Mouse (Mus musculus) kidney, adult 2 months (tissue): ENCODE results near the gene Hist1h4i. TPM values are rescaled to one million over a fixed set of nuclear protein-coding genes. Genes with fewer than 3 reads are reported as not detected.

Experiments
- DNase-seq: peaks from one replicate; pipeline ENCODE4 v3.0.0; 2021
- H3K27ac ChIP-seq: fragments of 200-500 bp; 2 replicates; pipeline ENCODE4 v1.5.1; 2012; ENCODE audit warnings: low read depth, low read length, control low read depth, inconsistent platforms; ENCODE audit not compliant: insufficient read depth
- H3K27me3 ChIP-seq: fragments of 200-500 bp; replicated peaks from 2 replicates; pipeline ENCODE4 v1.6.1; 2012; ENCODE audit warnings: mild to moderate bottlenecking, moderate library complexity, low read length, inconsistent platforms; ENCODE audit not compliant: control insufficient read depth, insufficient read depth
- H3K36me3 ChIP-seq: fragments of 200-500 bp; 2 replicates; pipeline ENCODE4 v1.6.1; 2012; ENCODE audit warnings: mild to moderate bottlenecking, moderate library complexity, low read length, inconsistent platforms; ENCODE audit not compliant: control insufficient read depth, insufficient read depth
- H3K4me1 ChIP-seq: fragments of 200-500 bp; 2 replicates; pipeline ENCODE4 v1.6.1; 2011; ENCODE audit warnings: low read length; ENCODE audit not compliant: control insufficient read depth, insufficient read depth
- H3K4me3 ChIP-seq: fragments of 200-500 bp; 2 replicates; pipeline ENCODE4 v1.5.1; 2011; ENCODE audit warnings: mild to moderate bottlenecking, low read depth, low read length, control low read depth; ENCODE audit not compliant: insufficient read depth
- CTCF ChIP-seq: fragments of 200-500 bp; conservative IDR thresholded peaks from 2 replicates; pipeline ENCODE4 v1.5.1; 2011; ENCODE audit warnings: low read depth, mild to moderate bottlenecking, control low read depth, low read length, moderate library complexity, mixed read lengths; ENCODE audit not compliant: insufficient read depth, insufficient read length
- POLR2A ChIP-seq: fragments of 200-500 bp; IDR thresholded peaks from one replicate; pipeline ENCODE4 v1.6.1; 2011; ENCODE audit warnings: low read depth, low read length, control low read depth
- WGBS: fragments of 180-500 bp; shearing (Covaris S2); methylation state at CpG from one replicate; pipeline ENCODE4 v1.1.7; 2018; 5-methylcytosine and 5-hydroxymethylcytosine counted together
- polyA plus RNA-seq: library from polyadenylated mRNA; depleted of rRNA; stranded (reverse); fragments of >200 nt; gene quantifications from 2 replicates; pipeline ENCODE4 v1.2.3, GENCODE M21; 2012

The Hist1h4i gene
- polyA plus RNA-seq, 1 experiment = 10.5 TPM

DNA sequence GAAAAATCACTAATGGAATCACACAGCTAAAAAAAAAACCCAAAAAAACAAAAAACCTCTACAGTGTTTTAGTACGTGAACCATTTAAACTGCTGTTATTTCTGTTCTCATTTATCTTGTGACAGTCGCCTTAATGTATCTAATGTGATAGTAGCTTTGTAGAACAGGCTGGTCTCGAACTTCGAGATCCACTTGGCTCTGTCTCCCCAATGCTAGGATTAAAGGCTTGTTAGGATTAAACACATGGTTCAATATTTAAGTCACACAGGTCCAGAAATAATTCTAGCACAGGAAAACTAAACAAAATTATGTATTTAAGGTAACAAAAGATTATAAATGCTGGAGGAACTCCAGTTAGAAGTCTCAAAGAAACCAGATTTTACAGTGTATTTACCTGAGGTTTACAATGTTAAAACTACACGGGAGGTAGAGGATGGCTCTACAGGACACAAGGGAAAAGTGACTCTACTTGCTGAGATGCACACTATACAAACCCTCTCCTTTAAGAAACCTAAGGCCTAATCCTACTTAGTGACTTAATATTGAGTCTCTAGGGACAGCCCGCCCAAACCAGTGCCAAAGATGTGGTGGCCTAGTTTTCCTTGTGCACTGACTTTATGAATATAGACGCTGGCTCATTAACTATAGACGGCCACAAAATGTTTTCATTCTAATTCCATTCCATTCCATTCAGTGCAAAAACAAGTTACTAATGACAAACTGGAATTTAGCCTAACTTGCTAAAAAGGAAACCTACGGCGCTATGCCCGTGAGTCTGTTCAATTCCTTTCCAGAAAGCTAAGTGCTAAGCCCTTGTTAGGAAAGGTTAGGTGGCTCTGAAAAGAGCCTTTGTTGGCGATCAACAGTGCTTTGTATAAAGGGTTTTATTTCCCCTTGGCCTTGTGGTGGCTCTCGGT is 747 bp upstream of the Hist1h4i start:
- H3K27ac ChIP-seq = peak overlapping the region; percentile 16; the same call in 1 of the 2 replicates
- H3K36me3 ChIP-seq = no peaks in the 10 kb centered on the region
- TF ChIP-seq POLR2A (no peak), CTCF (no peak)
- no peaks in the 10 kb centered on the region for H3K27me3 ChIP-seq
- H3K4me1 ChIP-seq = peaks cover 10% of the 10 kb centered on the region; the same call in 1 of the 2 replicates
- 8% methylated on average over 13 of the region's 13 CpGs for WGBS
- no peak for DNase-seq
- peak overlapping the region; percentile 28 for H3K4me3 ChIP-seq

- no peak for DNase-seq
- WGBS = 7% methylated on average over 21 of the region's 24 CpGs
- Histone ChIP-seq H3K4me1 (peaks cover 13% of the 10 kb centered on the region; the same call in 1 of the 2 replicates), H3K4me3 (peak overlapping the region; percentile 59), H3K27me3 (no peaks in the 10 kb centered on the region), H3K27ac (no peak overlapping the region), H3K36me3 (no peaks in the 10 kb centered on the region)
- no peak for TF ChIP-seq POLR2A
- TF ChIP-seq CTCF = no peak
These were observed 559 bp downstream of the Hist1h4i start for GRCm38 (mm10) chr13:22040464-22041141.

DNA sequence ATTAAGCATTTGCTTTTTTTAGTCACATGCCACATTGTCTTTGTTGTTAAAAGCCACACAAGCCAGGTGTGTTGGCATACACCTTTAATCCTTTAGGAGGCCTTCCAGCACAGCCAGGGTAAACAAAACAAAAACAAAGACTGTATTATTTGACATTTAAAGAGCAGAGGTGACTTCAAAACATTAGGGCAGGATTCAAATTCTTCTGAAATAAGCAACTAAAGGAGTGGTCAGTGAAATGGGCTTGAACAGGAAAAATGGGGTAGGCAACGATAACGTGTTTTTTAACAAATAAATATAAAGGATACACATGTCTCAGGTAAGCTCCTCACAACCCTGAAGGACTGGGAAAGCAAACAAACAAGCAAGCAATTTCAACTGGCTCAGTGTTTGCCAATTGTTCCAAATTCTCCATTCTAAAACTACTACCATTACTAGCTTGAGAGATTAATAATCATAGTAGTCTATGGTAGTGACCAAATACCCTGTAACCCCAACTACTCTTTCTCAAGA is 1.2 kb downstream of the Hist1h4i start:
- Histone ChIP-seq H3K4me3 (no peak overlapping the region), H3K4me1 (peaks cover 13% of the 10 kb centered on the region; the same call in 1 of the 2 replicates), H3K27ac (no peak overlapping the region), H3K27me3 (no peaks in the 10 kb centered on the region), H3K36me3 (no peaks in the 10 kb centered on the region)
- WGBS = 23% methylated on average over 2 of the region's 2 CpGs
- no peak for TF ChIP-seq CTCF
- no peak for TF ChIP-seq POLR2A
- no peak for DNase-seq

DNA sequence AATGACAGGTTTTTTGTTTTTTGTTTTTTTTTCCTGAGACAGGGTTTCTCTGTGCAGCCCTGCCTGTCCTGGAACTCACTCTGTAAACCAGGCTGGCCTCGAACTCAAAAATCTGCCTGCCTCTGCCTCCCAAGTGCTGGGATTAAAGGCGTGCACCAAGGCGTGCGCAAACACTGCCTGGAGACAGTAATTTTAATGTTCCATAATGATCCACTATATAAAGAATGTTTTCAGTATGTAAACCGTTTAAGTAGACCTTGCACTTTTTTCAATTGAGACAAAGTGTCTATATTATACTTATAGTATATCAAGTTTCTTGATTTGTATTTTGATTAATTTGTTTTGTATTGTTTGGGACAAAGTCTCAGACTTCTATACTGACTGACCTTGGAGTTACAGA is 1.8 kb downstream of the Hist1h4i start:
- DNase-seq = no peak
- Histone ChIP-seq H3K27ac (no peak overlapping the region), H3K4me3 (no peak overlapping the region), H3K27me3 (no peaks in the 10 kb centered on the region), H3K4me1 (peaks cover 13% of the 10 kb centered on the region; the same call in 1 of the 2 replicates), H3K36me3 (no peaks in the 10 kb centered on the region)
- TF ChIP-seq CTCF = no peak
- no peak for TF ChIP-seq POLR2A
- WGBS = 81% methylated on average over 5 of the region's 5 CpGs

GRCm38 (mm10) chr13:22037415-22037814 is 3.7 kb downstream of the Hist1h4i start:
- DNase-seq = no peak
- H3K4me1 ChIP-seq = peaks cover 12% of the 10 kb centered on the region; the same call in 1 of the 2 replicates
- 69% methylated on average over 2 of the region's 2 CpGs for WGBS
- no peak for TF ChIP-seq POLR2A
- no peak for TF ChIP-seq CTCF
- H3K27ac ChIP-seq = no peak overlapping the region
- H3K27me3 ChIP-seq = no peaks in the 10 kb centered on the region
- no peak overlapping the region for H3K4me3 ChIP-seq
- no peaks in the 10 kb centered on the region for H3K36me3 ChIP-seq

DNA sequence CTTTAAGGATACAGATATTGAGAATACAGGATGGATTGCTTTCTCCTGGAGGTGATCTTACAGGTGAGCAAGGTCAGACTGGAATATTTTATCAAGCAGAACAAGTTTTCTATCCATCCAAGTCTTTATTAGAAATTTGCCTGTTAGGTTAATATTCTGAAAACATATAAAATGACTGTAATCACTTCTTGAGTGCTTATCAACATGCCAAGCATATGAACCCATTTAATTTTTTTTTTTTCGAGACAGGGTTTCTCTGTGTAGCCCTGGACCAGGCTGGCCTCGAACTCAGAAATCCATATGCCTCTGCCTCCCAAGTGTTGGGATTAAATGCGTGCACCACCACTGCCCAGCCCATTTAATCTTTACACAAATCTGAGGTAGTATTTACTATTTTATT is 4.2 kb downstream of the Hist1h4i start:
- Histone ChIP-seq H3K4me3 (no peak overlapping the region), H3K27me3 (no peaks in the 10 kb centered on the region), H3K27ac (no peak overlapping the region), H3K36me3 (no peaks in the 10 kb centered on the region), H3K4me1 (peaks cover 8% of the 10 kb centered on the region; the same call in 1 of the 2 replicates)
- no peak for TF ChIP-seq CTCF
- DNase-seq = no peak
- WGBS = 72% methylated on average over 3 of the region's 3 CpGs
